Mouse (Mus musculus) v-Abl transformed pro-B cells (cell line): ENCODE data around the gene Cyb5d1.

ENCODE experiments used
- in situ Hi-C, 2 experiments: fragments of 400-800 bp; cut with MboI; formaldehyde crosslinking; loops; one replicate each; pipeline ENCODE4 v1.15.1; 2025; ENCODE audit not compliant: unreplicated experiment in 2 of 2

Gene Cyb5d1

DNA sequence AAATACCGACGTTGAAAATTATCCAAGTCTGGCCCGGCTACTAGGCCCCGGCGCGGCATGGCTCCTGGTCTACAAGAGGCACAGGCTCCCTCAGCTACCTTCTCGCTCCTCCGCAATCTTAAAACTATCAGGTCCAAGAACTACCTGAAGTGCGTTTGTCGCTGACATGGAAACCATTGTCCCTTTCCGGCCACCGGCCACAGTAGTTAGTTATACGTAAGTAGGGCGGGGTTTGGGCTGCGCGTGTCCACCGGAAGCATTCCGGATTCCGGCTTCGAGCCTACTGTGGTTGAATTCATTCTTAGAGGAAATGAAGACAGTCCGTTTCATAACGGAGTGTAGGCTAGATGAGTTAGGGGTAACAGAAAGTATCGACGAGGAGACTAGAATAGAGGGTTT lies at the start of gene Cyb5d1, which contains the start of gene Naa38:
Gene Cyb5d1 (minus strand): TSS at position 397 of the 399 bp plus-strand sequence.
Gene Naa38 (plus strand): TSS at position 253 of the 399 bp plus-strand sequence.
- in situ Hi-C loops: loop anchor here (5.0 kb wide), 1 partner anchor 37 kb away; no protein-coding TSS in a partner anchor

DNA sequence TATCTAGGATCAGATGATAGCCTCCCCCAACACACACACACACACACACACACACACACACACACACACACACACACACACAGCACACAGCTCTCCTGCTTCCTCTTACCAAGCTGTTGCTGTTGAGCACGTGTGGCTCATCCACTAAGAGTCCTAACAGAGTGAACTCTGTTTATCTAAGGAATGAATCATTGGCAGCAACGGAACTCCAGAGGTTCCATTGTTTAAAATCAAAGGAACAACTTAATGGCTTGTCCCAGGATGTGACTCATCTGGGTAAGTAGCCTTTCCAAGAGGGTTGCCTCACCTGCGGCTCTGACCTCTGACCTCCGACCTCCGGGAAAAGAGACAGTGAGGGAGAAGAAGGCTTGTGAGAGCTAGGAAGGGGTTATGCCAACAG lies 47.9 kb upstream of the Cyb5d1 start:
- in situ Hi-C loops: loop anchor here in 1 of 2 experiments (10.0 kb wide), 1 partner anchor 71 kb away; no protein-coding TSS in a partner anchor

DNA sequence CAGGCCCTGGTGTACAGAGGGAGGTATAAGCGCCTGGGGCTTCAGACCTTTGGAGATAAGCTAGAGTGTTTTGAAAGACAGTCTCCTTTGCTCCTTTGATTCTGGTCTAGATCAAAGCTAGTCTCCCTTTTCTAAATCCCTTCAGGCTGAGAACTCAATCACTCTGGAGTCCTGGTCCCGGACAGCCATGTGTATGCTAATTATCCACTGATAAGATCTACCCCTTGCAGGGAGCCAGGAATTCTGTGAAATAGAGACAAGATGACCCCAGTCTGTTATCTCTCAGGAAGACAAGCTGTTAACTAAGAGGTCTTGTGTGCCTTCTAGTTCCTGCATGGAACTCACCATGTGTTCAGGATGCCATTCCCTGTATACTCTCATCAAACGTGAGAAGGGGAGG lies 41.9 kb upstream of the Cyb5d1 start:
- in situ Hi-C loops: no loop called here

DNA sequence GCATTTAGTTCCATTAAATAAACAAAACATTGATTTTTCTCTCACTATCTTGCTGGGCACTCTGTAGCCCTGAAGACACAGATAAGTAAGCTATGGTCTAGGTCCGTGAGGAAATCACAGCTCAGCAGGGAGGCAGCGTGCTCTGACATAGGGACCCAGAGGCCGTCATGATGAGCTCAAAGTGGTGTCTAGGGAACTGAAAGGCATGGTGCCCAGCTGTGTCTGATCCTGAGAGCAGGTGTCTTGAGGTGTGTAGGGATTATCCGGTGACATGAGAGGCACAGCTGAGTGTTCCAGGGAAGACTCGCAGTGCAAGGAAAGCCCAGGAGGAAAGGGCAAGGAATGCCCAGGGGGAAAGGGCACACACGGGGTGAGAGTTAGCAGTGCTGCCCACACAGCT lies 37.8 kb upstream of the Cyb5d1 start:
- in situ Hi-C loops: loop anchor here (5.0 kb wide), 3 partner anchors 36 to 176 kb away; partner anchors contain the start of genes Cyb5d1 (in 2 of the 2), Naa38 (in 2 of the 2) and Tmem88 (in 2 of the 2)

DNA sequence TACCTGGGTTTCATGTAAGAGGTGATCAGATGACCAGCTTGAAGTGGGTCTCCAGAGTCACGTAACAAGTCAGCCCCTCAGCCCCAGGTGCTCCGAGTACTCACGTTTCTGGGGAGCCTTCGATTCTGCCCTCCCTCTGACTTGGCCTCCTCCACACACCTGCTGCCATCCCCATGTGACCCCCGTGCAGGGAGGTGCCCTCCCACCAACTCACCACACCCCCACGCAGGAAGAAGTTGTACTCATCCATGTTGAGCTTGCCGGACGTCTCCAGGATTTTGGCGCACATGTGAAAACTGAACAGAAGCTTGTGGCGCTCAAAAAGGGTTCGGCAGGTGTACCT lies 37.2 kb upstream of the Cyb5d1 start:
- in situ Hi-C loops: loop anchor here (5.0 kb wide), 3 partner anchors 35 to 175 kb away; partner anchors contain the start of genes Cyb5d1 (in 2 of the 2), Naa38 (in 2 of the 2) and Tmem88 (in 2 of the 2)

DNA sequence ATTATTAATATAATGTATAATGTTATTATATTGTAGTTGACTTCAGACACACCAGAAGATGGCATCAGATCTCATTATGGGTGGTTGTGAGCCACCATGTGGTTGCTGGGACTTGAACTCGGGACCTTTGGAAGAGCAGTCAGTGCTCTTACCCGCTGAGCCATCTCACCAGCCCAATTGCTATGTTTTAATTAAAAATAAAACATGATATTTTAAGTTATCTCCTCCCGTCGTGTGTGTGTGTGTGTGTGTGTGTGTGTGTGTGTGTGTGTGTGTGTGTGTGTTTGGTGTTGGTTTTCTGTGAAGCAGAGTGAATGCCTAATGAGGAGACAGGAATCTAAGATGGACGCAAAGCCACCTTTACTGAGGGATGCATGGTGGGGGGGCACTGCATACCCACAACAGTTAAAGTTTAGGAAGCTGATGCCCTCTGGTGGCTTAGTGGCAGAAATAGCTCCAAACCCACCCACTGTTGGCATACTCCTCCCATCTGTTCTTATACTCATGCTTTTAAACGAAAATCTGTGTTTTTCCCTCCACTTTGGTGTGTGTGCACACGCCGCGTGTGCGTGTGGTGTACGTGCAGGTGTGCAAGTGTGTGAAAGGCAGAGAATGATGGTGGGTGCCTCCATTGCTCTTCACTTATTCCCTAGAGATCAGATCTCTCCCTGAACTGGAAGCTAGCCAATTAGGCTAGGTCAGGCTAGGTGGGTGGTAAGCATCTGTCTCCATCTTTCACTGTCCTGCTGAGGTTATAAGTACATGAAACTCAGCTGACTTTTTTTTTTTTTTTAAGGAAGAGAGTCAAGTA lies 36.6 kb upstream of the Cyb5d1 start:
- in situ Hi-C loops: loop anchor here (5.0 kb wide), 3 partner anchors 35 to 175 kb away; partner anchors contain the start of genes Cyb5d1 (in 2 of the 2), Naa38 (in 2 of the 2) and Tmem88 (in 2 of the 2)

DNA sequence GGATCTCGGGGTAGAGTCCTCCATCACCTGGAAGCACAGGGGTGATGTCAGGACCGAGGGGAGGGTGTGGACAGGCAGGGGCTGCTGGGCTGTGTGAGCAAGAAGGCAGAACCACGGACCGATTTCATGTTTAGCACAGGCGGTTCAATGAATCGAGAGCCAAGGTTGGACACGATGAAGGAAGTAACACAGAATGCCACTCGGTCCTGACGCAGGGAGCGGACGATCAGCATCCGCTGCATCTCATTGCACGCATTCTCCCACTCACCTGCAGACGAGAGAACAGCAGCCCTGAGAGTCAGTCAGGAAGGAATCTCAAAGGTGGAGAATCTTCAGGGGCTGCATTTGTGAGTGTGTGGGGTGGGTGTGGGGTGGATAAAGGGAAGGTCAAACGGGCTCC lies 35.2 kb upstream of the Cyb5d1 start:
- in situ Hi-C loops: loop anchor here (5.0 kb wide), 3 partner anchors 33 to 173 kb away; partner anchors contain the start of genes Cyb5d1 (in 2 of the 2), Naa38 (in 2 of the 2) and Tmem88 (in 2 of the 2)

DNA sequence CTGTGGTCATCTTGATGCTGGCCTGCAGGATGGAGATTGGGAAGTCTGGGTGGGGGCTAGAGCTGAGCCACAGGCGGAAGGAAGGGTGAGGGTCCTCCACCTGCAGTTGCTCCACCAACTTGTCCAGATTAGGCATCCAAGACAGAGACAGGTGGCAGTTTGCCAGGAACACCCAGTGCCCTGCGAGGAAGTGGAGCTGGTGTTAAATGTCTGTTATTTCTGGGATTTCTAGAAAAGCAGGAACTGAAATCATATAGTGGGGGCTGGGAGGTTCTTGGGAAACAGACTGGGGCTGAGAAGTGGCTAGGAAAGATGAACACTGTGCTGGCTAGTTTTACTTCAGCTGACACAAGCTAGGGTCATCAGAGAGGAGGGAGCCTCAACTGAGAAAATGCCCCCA lies 33.9 kb upstream of the Cyb5d1 start:
- in situ Hi-C loops: no loop called here

DNA sequence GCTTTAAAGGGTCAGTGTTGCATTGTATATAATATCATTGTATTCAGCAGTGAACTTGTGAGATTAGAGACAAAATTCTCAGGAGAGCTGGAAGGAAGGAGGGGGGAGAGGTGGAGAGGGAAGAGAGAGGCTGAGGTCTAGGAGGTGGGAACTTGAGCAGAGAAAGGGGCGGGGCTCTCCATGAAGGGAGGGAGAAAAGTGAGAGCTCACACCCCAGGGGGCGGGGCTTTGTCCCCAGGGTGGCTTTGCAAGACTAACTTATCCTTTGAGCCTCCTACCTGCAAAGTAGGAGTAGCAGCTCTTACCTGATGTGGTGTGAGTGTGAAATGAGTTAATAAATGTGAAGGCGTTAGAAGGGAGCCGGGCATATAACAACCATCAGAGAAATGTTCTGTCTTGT lies 33.3 kb upstream of the Cyb5d1 start:
- in situ Hi-C loops: no loop called here

DNA sequence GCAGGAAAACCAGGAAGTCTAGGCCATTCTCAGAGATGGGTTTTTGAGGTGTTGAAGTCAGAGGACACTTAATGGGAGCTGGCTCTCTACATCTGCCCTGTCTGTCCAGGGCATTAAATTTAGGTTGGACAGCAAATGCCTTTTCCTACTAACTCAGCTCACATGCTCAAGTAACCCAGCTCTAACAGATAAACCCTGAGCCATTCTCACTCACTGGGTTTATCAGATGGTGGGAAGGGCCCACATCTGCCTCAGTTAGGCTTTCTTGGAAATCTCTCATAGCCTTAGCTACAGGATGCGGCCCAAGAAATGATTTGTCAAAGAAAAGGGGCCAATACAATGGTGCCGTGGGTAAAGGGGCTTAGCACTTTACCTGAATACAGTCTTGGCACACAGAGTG lies 30.8 kb upstream of the Cyb5d1 start:
- in situ Hi-C loops: no loop called here

DNA sequence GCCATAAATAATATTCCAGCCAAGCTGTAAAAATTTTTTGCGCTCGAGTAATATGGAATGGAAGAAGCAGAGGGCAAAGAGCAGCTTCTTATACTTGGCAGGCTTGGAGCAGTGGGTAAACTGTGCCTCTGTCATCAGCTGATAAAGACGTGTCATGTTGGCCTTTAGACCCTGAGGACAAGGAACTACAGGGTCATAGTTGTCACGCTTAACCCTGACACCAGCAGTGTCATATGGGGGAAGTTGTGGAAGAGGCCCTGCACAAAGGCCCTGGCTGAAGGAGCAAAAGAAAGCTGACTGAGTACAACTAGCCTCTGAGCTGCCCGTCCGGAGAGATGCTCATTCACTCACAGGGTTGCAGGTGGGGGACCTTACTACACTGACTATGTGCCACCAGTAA lies 28.5 kb upstream of the Cyb5d1 start:
- in situ Hi-C loops: loop anchor here in 1 of 2 experiments (25.0 kb wide), 2 partner anchors 563 to 1238 kb away; partner anchors contain the start of genes Ctdnep1, Elp5, Eno3 and Gabarap

DNA sequence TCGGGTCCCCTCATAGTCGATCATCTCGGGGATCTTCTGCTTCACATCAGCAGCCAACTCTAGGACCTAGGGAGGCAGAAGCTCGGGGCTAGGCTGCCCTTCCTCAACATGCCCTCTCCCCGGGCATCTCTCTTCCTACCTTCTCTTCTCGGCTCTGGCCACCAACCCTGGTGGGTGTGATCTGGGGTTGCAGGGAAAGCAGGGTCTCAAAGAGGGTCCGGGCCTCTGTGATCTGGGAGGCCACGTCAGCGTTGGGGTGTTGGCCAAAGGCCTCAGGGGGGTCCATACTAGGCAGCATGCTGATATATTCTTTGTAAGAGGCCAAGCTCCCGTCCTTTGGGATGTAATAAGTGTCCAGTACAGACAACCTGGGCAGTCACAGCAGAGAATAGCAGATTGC lies 27.4 kb upstream of the Cyb5d1 start:
- in situ Hi-C loops: loop anchor here in 1 of 2 experiments (25.0 kb wide), 2 partner anchors 564 to 1239 kb away; partner anchors contain the start of genes Ctdnep1, Elp5, Eno3 and Gabarap

DNA sequence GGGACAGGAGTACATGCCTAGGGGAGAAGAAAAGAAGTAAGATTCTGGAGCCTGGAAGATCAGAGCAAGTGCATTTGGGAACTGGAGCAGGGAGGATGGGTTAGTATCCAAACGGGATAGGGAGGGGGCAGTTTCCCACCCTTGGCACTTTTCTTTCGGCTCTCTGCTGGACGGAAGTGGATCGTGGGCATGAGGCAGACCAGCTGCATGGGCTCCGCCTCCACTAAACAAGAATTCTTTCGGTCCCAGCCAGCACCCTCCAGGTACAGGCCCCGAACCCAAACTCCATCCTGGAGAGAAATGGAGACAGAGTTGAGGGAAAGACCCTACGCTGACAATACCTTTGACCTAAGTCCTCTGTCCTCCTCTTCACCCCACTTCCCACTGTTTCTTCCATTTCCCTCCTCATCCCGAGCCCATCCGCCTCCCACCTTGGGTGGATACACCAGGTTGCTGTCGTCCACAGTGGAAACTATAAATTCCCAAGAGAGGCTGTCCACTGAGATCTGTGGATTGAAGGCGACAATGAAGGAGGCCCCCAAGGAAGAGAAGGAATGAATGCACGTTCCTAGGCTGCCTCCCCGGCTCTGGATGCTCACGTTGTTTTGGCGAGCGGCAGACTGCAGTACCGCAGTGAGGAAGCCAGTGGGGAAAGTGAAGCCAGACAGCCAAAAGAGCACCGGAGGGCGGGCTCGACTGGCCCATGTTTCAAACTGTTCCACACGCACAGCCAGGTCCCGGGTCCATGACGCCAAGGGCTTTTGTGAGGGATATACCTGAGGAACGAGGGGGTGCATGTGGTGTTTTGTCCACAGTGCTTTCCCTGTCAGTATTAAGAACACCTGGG lies 25.9 kb upstream of the Cyb5d1 start:
- in situ Hi-C loops: loop anchor here in 1 of 2 experiments (25.0 kb wide), 2 partner anchors 566 to 1241 kb away; partner anchors contain the start of genes Ctdnep1, Elp5, Eno3 and Gabarap

DNA sequence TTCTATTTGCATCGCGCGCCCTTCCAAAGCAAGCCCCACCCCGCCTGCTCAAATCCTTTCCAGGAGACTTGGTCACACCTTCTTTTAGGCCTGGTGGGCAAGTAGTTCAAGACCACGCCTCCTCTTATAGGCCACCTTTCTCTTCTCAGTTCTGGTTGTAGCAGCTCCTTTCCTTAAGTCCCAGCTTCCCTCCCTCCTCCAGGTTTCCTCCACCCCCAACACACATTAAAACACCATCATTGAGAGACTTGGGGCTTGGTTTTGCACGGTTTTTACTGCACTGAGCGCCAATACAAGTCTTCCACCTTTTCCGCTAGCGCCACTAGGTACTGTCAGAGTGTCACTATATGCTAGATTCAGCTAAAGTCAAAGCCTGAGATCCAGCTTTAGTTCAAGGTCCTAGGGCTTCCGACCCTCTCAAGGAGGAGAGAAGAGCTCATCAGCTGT lies 25.1 kb upstream of the Cyb5d1 start:
- in situ Hi-C loops: loop anchor here in 1 of 2 experiments (25.0 kb wide), 2 partner anchors 567 to 1242 kb away; partner anchors contain the start of genes Ctdnep1, Elp5, Eno3 and Gabarap

DNA sequence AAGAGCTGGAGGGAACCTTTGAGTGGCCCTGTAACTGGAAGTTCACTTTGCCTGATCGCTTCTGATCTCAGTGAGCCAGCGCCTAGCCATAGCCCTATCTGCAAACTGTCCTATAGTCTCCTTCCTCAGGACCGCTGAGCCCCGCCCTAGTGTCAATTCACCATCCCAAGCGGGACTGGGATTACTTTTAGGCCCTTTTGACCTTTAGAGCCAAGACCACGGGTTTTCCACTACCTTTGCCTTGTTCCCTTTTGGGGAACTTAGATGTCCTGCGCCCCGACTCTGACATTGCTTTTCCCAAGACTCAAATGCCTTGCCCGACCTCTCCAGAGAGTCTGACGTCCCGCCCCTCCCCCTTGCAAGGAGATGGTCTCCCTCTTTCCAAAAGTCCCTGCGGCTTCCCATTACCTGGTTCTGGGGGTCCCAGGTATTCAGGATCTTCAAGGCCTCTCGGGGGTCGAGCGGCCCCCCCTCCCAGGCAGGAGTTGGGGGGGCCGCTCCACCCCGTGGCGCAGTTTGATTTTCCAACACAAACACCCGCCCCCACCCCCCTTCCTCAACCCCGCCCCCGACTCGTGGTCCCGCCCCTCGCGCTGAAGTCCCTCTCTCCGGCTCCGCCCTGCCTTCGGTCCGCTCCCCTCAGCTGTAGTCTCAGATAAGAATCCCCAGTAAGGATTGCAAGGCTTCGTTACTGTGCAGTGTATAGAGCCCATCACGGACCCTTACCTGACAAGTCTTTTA lies 24.6 kb upstream of the Cyb5d1 start:
- in situ Hi-C loops: loop anchor here in 1 of 2 experiments (25.0 kb wide), 2 partner anchors 567 to 1242 kb away; partner anchors contain the start of genes Ctdnep1, Elp5, Eno3 and Gabarap

DNA sequence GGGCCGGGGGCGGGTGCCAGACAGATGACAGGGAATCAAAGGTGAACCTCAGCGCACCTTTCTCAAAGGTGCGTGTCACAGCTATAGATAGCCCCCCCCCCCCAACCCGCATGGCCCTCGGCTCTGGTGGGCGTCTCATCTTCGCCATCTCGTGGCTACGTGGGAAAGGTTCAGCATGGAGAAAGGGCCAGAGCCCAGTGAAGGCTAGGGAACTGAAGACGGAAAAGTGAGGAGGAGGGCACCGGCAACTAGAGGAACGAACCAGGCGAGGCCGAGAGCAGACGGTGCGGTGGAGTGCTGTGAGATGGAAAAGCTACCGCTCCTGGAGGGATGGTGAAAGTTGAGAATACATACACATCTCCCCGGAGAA lies 24.0 kb upstream of the Cyb5d1 start:
- in situ Hi-C loops: loop anchor here in 1 of 2 experiments (25.0 kb wide), 2 partner anchors 568 to 1243 kb away; partner anchors contain the start of genes Ctdnep1, Elp5, Eno3 and Gabarap

DNA sequence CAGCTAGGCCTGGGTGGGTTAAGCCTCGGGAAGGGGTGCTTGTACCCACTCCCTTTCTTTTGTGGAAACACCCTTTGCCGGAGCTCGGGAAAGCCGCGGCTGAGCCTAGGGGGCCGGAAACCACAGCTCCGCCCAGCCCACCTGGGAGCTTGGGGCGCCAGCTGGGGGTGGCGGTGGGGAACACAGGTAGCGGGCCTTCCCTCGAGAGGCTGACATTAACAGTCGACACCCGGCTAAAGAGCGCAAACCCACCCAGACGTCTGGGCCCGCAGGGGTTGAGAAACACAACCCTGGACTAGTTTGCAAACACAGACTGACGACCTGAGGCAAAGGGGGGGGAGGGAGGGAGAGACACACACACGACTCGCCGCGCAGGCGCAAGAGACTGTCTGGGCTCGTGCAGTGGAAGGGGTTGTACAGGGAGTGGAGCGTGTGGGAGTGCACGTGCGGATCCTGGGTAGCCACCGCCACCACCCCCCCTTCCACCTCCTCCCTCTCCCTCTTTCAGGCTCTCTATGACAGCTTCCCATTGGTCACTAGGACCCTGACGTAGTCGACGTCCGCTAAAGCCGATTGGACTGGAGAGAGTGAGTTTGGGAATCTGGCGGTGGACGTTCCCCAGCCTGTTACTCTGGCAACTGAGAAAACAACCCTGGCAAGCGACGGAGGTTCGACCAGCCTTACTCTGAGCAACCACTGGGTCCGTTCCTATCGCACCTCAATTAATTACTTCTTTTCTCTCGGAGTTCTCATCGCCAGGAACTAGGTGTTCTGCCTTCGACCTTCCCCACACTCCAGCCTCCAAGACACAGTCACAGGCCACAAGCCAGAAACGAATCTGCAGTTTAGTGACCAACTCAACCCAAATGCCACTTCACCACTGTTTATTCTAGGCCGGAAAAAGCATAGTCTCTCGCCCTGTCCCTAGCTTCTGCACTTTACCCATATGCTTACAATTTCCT lies 23.3 kb upstream of the Cyb5d1 start:
- in situ Hi-C loops: loop anchor here in 1 of 2 experiments (25.0 kb wide), 2 partner anchors 569 to 1244 kb away; partner anchors contain the start of genes Ctdnep1, Elp5, Eno3 and Gabarap
